Mouse (Mus musculus): Measurements from ENCODE around the gene Hs3st5.
"Not testable (repeated sequence)": the region's sequence is repeated elsewhere in the genome, so short reads cannot be mapped to it uniquely, and the experiment has no call there.

Gene Hs3st5

DNA sequence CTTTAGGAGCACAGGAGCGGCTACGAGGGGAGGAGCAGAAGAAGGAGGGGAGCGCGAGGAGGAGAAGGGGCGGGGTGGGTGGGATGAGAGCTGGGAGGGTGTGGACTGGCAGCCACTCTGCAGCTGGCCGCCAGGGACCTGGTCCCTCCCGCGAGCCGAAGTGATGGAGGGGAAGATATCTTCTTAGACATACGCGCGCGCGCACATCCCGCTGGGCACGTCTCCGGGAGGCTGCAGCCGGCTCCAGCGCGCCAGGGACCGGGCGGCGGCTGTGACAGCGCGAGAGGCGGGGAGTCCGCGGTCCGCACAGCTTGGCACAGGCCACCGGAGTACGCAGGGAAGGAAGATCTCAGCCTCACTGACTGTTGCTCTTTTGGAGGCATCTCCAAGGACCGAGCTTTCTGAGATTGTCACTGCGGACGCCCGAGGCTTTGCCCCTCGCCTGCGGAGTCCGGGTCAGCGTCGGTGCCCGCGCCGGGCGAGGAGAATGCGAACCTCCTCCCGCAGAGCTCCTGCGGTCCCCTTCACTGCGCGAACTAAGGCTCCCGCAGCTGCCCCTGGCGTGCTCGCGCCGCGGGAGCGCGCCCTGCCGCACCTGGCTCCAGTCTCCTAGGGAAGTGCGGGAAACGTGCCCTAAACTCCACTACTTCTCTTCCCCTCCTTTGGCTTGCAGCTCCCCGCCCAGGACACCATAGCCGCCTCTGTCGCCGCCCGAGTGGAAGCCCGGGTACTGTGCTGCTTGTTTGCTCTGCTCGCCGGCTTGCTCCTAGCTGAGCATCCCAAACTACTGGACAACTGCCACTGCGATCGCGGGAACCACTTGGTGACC, at the start of gene Hs3st5:
Gene Hs3st5 (plus strand): TSS at position 88 of the 829 bp plus-strand sequence.
- DNase-seq (ENCODE audit: low read depth): peak; percentile 5

DNA sequence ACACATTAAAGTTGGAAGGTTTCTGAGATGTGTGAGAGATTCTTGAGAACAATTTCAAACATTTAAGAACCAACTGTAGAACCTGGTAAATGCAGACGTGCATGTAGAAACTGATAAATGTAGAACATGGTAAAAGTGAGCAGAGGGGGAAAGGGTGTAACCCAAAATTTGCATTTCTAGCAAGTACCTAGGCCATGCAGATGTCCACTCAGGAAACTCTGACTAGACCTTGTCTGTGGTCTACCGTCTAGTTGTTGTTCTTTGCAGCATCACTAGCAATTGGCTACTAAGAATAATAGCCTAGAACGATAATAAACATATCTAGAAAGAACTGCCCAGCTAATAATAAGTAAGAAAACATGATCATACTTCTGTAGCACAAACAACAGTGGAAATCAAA, 38.0 kb upstream of the Hs3st5 start:
- DNase-seq (ENCODE audit: low read depth): no peak

DNA sequence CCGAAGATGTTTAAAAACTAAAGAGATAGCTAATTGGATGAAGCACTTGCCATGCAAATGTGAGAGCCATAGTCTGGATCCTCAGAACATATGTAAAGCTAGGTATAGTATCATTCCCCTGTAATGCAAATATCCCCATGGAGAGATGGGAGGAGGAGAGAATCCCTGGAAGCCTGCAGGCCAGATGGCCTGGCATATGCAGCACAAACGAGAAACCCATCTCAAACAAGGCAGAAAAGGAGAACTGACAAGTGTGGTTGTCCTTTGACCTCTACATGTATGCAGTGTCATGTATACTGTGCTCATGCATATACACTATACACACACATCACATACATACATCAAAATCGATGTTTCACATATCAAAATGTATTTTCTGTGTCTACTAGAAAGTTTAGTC, 35.5 kb upstream of the Hs3st5 start:
- DNase-seq (ENCODE audit: low read depth): no peak

DNA sequence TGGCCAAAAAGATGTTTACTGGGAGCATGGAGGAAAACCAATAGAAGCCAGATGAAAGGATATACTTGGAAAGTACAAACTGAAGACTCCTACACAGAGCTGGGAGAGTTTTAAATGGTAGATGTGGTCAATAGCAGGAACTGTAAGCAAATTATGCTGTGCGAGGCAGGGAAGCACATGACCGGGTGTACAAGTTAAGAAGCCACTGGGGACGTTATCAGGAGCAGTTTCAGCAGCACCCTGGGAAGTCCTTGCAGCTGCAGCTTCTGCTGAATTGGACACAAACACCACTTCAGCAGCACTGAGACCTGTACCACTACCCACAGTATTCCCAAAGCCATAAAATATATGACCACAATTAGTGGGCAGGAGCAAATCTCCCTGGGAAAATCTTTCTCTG, 31.8 kb upstream of the Hs3st5 start:
- no peak for DNase-seq (ENCODE audit: low read depth)

DNA sequence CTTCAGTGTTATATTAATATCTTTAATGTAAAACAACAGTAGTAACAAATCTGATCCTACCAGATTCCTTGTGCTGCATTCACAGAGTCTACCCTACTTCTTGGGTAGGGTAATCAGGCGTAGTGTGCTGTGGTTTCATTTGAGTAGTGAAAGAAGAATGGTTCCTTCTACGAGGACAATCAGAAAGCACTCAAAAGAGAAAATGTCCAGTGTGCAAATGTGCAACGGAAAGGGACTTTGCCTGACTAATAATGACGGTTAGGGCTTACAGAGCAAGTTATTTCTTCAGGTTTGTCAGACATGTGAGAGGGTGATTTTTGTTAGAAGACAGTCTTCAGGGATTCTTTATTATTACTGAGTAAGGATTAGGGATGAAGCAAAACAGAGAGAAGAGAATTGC, 29.1 kb upstream of the Hs3st5 start:
- DNase-seq (ENCODE audit: low read depth): no peak

DNA sequence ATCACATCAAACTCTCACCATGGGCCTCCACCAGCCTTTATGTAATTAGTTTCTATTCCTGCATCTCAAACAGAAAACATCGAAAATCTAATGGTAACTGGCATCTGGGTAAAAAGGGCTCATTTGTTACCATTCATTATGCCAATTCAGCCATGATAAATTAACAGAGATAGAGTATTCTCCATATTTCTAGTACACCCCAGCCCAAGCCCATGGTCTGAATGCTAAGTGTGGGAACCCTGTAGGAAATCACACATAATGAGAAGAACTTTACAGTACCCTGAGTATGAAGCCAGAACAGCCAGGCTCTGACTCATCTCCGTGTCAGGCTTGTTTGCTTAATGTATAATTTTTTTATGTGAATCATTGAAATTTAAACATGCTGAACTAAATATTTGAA, 23.3 kb upstream of the Hs3st5 start:
- no peak for DNase-seq (ENCODE audit: low read depth)

DNA sequence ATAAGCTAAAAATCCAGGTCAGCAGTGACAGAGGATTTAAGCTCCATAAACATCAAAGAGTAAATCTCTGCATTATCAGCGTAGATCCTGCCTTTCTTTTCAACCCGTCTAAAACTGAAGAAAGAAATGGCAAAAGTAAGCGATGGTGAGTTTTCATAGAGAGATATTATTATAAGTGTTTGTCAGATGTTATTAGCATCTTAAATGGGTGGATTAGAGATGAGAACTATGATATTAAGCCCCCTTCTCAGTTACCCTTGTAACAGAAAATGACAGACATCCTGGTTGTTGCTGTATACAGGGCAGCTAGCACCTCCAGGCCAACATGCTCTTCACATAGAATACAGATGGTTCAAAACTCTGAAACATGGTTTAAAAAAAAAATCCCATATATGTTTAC, 22.6 kb upstream of the Hs3st5 start:
- no peak for DNase-seq (ENCODE audit: low read depth)

DNA sequence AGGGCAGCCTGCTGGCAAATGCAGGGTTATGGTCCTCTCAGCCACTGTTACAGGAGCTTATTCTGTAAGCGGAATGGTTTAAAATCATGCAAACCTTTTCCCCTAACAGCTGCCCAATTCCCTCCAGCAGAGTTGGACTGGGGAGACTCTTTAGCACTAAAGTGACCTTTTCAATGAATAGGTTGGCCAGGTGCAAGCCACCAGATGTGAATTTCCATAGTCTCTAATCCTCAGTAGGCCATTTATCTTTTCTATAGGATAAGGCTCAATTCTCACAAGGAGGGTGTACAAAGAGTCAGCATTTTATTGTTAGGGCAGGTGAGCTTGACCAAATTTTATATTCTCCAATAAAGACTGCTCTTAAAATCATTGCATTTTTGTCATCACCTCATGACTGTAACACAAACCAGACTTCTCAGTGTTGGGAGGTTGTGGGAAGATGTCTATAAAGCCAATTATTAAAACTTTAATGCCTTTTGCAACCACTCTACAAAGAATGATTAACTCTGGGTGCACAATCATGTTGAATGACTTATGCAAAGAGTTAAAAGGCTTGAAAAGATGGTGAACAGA, 21.8 kb upstream of the Hs3st5 start:
- DNase-seq (ENCODE audit: low read depth): no peak

DNA sequence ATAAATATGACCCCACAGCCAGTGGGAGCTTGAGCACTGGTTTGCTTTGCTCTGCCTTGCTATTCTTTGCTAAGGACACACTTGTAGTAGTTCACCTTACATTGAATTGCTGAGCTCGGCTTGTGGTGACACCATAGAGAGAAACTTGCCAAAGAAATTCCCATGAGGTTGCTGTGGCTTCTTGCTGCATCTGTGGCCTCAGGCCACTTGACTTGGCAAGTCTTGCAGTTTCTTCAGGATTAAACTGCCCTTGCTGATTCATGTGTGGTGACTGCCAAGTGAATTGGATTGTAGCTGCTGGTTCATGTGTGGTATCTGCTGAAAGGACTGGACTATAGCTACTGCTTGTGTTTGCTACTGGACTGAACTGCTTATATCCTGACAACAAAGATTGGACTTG, 13.0 kb upstream of the Hs3st5 start:
- no peak for DNase-seq (ENCODE audit: low read depth)

DNA sequence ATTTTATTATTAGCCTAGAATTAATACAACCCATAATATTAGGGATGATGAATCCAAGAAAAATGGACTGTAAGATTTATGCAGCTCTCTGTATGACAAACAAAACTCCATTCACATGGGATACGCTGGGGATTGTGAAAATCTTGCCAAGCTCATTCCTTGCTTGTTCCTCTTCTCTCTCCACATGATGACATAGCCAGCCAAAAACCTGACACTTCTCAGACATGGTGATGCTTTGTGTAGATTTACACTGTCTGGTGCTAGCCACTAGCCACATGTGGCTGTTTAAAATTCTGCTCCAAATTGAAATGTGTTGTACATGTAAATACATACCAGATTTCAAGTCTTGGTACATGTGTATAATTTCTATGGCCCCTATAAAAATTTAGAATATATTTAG, 6.9 kb upstream of the Hs3st5 start:
- no peak for DNase-seq (ENCODE audit: low read depth)

DNA sequence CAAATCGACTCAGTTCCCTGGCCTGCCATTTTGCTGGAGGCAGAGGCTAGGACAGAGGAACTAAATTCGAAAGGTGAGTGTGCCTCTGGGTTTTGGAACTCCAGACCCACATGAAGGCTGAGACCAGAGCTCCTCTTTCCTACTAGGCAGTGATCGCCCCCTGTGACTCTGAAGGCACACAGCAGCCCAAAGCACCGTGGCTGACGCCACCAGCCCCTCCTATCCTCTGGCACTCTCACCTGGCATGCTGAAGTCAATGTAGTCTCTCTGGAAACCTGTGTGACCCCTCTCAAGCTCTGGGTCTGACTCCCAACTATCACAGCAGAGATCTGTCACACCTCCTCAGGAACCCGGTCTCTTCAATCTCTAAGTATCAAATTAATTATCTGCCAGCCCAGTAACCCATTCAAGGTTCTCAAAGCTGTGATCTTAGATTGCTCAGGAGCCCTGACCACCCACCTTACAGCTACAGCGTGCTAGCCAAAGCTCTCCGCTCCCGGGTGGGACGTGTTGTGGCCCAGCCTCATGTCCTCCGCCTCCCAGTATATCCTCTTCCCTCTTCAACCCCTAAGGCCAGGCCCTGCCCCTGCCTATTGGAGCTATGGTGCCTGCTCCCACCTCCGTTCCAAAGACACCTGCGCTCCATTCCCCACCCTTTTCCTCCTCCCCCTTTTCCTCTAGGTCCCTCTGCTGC, 434 bp upstream of the Hs3st5 start:
- DNase-seq (ENCODE audit: low read depth): no peak

DNA sequence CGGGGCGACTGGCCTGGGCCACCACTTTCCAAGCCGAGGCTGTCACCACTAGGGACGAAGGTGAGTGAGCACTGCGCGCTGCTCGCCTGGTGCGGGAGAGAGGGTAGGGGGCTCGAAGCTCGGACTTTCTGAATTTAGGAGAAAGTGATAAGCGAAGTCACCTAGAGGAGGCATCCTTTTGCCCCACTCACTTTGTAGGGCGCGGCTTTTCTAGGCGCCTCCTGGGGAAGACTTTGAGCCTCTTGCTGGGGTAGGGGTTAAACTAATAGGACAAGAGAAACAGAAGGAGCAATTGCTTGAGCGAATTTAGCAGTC, 899 bp downstream of the Hs3st5 start:
- no peak for DNase-seq (ENCODE audit: low read depth)

DNA sequence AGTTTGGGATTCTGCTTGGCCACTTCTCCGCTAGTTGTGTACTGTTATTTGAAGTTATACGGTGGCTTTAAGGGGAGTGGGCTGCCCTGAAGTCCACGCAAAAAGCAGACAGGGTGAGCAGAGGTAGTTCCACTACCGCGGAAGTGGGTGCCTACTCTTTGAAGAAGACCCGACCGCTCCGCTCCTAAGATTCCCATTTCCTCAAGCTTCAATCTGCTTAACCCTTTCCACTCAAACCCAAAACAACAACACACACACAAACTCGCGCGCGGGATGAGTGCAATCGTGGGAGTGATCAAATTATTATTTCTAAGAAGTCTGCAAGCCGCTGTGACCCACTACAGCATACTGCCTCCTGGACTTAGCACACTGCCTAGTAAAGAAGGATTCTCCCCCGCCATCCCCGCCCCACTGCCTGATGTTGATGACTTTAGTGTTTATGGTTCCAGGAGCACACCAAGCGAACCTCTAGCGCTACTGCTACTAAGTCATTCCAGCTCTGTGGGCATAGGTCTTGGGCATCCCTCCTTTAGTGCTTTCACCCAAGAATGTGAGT, 1.5 kb downstream of the Hs3st5 start:
- DNase-seq (ENCODE audit: low read depth): no peak

DNA sequence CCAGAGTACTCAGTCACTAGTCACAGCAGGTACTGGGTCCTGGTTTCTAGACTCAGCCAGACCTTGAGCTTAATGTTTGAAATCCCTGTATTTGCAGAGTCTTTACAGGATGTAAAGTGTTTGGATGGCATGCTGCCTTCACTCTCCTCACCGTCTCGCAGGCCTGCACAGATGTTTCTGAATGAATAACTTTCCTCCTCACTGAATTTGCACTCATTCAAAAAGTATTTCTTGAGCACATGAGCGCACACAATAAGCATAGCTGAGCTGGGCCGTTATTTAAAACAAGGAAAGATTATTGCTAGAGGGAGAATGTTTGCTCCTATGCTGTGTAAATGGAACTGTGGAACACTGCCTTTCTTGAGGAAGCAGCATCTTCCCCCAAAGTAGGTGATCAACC, 2.9 kb downstream of the Hs3st5 start:
- DNase-seq (ENCODE audit: low read depth): no peak

DNA sequence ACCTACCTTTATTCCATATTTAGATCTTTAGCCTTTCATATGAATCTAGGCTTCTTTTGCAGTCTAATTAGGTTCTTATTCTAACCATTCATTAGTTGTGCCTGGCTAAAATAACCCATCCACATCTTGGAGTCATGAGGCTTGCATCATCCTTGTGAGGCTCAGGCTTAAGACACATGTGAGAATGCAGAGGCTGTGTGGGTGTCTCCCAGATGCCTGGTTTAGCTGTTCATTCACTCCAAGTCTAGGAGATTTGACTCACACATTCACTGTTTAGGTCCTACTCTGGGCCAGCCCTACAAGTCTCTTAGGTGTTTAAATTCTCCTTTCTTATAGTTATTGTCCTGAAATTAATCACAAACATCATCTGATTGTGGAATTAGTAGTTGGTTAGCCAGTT, 17.3 kb downstream of the Hs3st5 start:
- no peak for DNase-seq (ENCODE audit: low read depth)

DNA sequence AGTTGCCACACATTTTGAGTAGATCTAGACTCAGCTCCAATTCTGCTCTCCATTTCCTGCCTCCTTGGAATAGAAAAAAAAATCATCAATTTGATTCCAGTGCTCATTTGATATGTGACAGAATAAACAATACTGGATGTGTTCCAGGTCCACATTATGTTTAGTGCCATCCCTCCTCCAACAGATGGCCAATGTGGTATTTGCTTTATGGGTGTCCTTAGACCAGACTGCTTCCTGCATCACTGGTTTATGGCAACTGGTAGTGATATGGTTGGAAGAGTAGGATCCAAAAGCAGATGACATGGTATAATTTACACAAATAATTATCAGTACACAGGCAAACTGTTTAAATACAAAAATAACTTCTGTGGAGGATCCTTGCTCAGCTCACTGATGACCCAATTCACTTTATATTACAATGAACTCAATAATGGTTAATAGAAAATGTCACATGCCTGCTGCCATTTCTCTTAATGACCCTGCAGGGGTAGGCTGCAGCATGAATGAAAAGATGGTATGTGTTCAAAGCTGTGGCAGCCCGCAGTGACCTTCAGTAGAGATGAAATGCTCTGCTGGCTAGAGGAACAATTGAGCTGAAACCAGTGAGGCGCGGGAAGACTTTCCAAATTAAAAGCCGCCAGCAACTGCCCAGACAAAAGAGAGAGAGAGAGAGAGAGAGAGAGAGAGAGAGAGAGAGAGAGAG, 27.2 kb downstream of the Hs3st5 start:
- no peak for DNase-seq (ENCODE audit: low read depth)

DNA sequence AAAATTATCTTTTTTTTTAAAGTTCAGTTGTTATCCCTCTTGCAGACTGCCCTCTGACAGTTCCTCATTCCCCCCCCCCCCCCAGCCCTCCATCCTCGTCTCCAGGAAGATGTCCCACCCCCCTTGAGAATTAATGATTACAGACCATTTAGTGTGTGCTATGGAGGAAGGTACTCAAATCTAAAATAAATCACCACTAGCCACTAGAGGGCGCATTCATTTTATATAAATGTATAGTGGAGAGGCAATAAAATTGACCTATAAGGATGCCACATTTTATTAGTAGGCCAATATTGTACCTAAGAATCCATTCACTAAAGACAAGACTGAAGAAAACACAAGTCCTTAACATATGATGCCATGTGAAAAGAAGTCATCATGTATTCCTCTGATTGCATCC, 40.0 kb downstream of the Hs3st5 start:
- DNase-seq (ENCODE audit: low read depth): peak; percentile 13

DNA sequence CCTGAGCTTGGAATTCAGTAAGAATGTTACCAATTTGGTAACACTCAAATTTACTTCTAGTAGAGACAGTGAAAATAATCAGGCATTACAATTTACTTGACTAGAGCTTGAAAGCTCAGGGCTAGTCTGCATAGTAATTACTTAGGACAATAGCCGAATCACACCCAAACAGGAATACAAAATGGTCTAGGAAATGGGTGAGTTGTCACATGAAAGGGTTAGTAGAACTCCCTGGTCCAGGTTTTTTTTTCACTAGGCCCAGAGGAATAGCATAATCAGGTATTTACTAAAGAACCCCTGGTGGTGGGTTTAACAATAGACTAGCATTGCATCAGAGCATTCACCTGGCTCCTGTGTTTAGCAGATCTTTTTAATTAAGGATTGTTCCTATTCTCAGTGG, 41.1 kb downstream of the Hs3st5 start:
- DNase-seq (ENCODE audit: low read depth): not testable (repeated sequence)

DNA sequence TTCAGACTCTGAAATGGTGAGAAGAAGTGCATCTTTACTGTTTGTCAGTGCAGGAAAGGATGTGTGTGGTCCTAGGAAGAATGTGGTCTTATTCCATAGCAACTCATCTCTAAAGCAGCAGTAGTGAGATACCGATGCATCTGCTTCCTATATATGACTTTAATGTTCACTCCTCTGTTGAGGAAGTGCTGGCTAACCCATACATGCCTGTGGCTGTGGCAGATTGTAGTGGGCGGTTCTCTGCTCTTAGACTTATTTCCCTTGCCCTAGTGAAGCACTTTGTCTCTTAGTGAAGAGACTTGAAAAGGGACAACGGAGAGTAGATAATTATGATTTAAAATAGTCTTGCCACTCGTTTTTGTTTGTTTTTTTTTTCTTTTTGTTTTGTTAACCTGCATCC, 47.4 kb downstream of the Hs3st5 start:
- no peak for DNase-seq (ENCODE audit: low read depth)

DNA sequence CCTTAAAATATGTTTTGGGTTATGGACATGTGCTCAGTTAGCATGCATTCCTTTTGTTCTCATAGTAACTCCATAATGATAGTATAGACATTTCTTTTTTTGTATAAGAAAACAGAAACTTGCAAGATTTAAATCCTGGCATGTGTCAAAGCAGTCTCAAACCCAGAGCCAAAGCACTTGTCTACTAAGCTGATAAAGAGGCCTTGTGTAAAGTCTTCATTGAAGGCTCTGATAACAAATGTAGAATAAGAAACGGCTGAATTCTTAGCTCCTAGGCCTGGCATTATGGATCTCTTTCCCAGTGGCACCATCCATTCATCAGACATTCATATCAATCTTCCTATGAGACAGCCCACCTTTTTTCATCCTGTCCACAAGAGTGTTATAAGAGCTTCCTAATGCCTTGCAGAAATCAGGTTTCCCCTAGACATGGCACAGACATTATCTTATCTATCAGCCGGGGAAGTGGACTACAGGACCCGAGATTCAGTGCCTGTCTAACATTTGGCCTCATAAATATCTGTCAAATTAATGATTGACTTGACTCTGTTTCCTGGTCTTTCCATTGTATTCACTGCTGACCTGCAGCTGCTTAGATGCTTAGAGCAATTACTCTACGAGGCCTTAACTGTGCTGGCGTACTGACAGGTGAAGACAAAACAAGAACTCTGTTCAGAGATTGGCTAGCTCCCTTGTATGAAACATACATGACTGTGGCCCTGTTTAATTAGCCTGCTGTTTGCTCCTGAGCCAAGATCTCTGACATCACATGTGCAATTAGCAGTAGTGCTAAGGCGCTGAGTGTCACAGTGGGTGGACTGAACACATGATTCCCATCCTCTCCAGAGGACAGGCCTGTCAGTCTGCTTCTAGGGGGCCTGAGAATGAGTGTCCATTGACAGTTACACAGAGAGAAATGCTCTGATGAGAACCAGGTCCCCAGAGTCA, 48.6 kb downstream of the Hs3st5 start:
- DNase-seq (ENCODE audit: low read depth): no peak

DNA sequence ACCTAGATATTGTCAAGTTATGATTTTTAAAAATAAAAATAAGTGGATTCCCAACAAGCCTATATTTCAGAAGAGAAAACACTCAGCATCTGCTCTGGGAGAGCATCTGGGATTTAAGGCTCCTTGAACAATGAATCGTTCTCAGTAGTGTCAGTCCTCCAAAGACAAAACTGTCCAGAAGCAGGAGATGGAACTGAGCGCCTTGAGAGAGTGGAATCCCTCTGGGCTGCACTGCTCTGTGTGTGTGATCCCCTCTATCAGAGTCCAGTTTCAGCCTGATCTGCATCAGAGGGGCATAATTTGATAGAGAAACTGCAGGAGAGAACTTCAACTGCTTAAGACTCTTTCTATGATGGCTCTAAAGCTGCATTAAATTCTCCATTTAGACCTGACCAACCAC, 49.5 kb downstream of the Hs3st5 start:
- no peak for DNase-seq (ENCODE audit: low read depth)

Measured in c-Kit-positive CD71-negative TER-119-negative erythroid progenitor cells, embryonic 14.5 days (primary cell).